8 mouse cellular contexts compared by ENCODE assay signal in the genomic region with DNA sequence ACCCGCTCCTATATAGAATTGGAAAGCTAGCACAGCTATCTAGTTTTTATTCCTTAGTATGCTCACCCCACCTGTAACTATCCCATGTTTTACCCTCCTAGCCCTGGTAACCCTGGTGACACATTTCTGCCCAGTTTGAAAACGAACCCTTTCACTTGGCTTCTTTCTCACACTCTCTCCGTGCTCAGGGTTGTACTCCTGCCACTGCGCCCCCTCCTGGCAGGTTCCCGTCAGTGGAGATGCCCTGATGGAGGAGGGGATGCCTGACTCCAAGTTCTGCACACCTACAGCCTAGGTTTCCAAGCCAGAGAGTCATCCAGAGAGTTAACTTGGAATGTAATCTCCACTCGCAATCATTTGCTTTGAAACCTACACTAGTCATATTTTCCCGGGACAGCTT. TPM values are rescaled to one million over a fixed set of nuclear protein-coding genes. Genes with fewer than 3 reads are reported as not detected.
A peak's percentile ranks its signal among the peaks of the same experiment; 100 is the strongest.
DNase-seq lines count a peak whose midpoint lies in the region; ATAC-seq and TF ChIP-seq lines count a peak whose summit lies in the region.

No protein-coding gene starts in this region.

- H3K36me3 ChIP-seq in intestine, postnatal 0 days (ENCODE audit: control insufficient read depth, insufficient read depth), result no peaks in the 10 kb centered on the region
- H3K36me3 ChIP-seq in intestine, embryonic 16.5 days (ENCODE audit: control insufficient read depth, insufficient read depth, low read length), result no peaks in the 10 kb centered on the region

- no peak for ATAC-seq in intestine, postnatal 0 days
- ATAC-seq in intestine, embryonic 16.5 days, result no peak

- no peaks in the 10 kb centered on the region for H3K27me3 ChIP-seq in intestine, postnatal 0 days (replicated peaks; ENCODE audit: control insufficient read depth, insufficient read depth, low read length)
- H3K27me3 ChIP-seq in intestine, embryonic 16.5 days (replicated peaks; ENCODE audit: control insufficient read depth, insufficient read depth, low read length), result no peaks in the 10 kb centered on the region

- TF ChIP-seq POLR2A in lung, adult 2 months (IDR thresholded peaks at IDR 0.05; ENCODE audit: borderline replicate concordance, extremely low read depth, low read depth, low read length), result no peak

- no peak overlapping the region for H3K4me3 ChIP-seq in intestine, postnatal 0 days (ENCODE audit: low read depth, low read length)
- H3K4me3 ChIP-seq in intestine, embryonic 16.5 days (ENCODE audit: low read length), result no peak overlapping the region
- no peak overlapping the region for H3K4me3 ChIP-seq in lung, adult 2 months (replicated peaks; ENCODE audit: extremely low read depth, low read depth, low read length)

- no peaks in the 10 kb centered on the region for H3K4me1 ChIP-seq in intestine, postnatal 0 days (replicated peaks; ENCODE audit: control insufficient read depth, insufficient read depth, low read length)
- no peaks in the 10 kb centered on the region for H3K4me1 ChIP-seq in intestine, embryonic 16.5 days (ENCODE audit: control insufficient read depth, insufficient read depth, low read length)
- H3K4me1 ChIP-seq in lung, adult 2 months (ENCODE audit: control insufficient read depth, insufficient read depth, low read length), result no peaks in the 10 kb centered on the region; the same call in 1 of the 2 replicates

- H3K9me3 ChIP-seq in intestine, postnatal 0 days (ENCODE audit: control insufficient read depth), result no peaks in the 10 kb centered on the region
- H3K9me3 ChIP-seq in intestine, embryonic 16.5 days (ENCODE audit: control insufficient read depth, low read length), result no peaks in the 10 kb centered on the region

- H3K4me2 ChIP-seq in intestine, postnatal 0 days (replicated peaks; ENCODE audit: low read depth), result no peak overlapping the region
- no peak overlapping the region for H3K4me2 ChIP-seq in intestine, embryonic 16.5 days (ENCODE audit: low read depth, low read length)

- no peak overlapping the region for H3K9ac ChIP-seq in intestine, postnatal 0 days (ENCODE audit: low read depth, low read length)
- H3K9ac ChIP-seq in intestine, embryonic 16.5 days (ENCODE audit: low read depth, low read length), result no peak overlapping the region

- 61% methylated on average over 7 of the region's 7 CpGs for WGBS in intestine, postnatal 0 days
- WGBS in intestine, embryonic 16.5 days, result 68% methylated on average over 7 of the region's 7 CpGs
- WGBS in lung, adult 2 months, result 68% methylated on average over 7 of the region's 7 CpGs

- intact Hi-C loops in gastrocnemius, postnatal 14 days (cut with DNase I; ENCODE audit: low total_unique reads), result no loop called here

- H3K27ac ChIP-seq in intestine, postnatal 0 days (ENCODE audit: low read depth, low read length), result no peak overlapping the region
- H3K27ac ChIP-seq in intestine, embryonic 16.5 days (ENCODE audit: low read length), result no peak overlapping the region

- peak; percentile 78 for DNase-seq in CD4-positive, CD25-positive, alpha-beta regulatory T cell, adult 2 months (ENCODE audit: low read depth, low spot score)
- DNase-seq in R1 (ENCODE audit: low read depth, low spot score), result peak; percentile 73
- no peak for DNase-seq in lung, adult 2 months
- DNase-seq in thymus, postnatal 0 days (ENCODE audit: low spot score), result peak; percentile 66
- no peak for DNase-seq in gastrocnemius, postnatal 14 days
- no peak for DNase-seq in kidney, adult 11 months

- peak; percentile 66 for TF ChIP-seq CTCF in intestine, postnatal 0 days (IDR thresholded peaks at IDR 0.05; ENCODE audit: low read depth)
- peak; percentile 53 for TF ChIP-seq CTCF in lung, adult 2 months (IDR thresholded peaks at IDR 0.05; ENCODE audit: insufficient read depth, low read length)

RNA-seq across cellular contexts. Expression of a gene that starts 7.3 kb away (rescaled TPM):
- polyA plus RNA-seq in intestine, postnatal 0 days (2015; fragmentation: Nextera tagmentation; extraction: Ambion mirVana), result 2.9 and 5.7 TPM in 2 replicates
- 6.8 and 8.0 TPM in 2 replicates for polyA plus RNA-seq in intestine, embryonic 16.5 days (2015; fragmentation: Nextera tagmentation; extraction: Ambion mirVana)
- 0.86 and 1.7 TPM in 2 replicates for polyA plus RNA-seq in lung, adult 2 months (2012; rRNA removed)
- polyA plus RNA-seq in thymus, postnatal 0 days (2015; fragmentation: Nextera tagmentation; extraction: Ambion mirVana), result 8.3 and 9.8 TPM in 2 replicates
- 1 to 10 TPM; 3.2 to 3.8 TPM for total RNA-seq in gastrocnemius, postnatal 14 days (2021)

Comparison
In these comparisons a context has a peak if more than half of its experiments do, and no peak if none do; other contexts are left out.
1. DNase-seq: peak in CD4-positive, CD25-positive, alpha-beta regulatory T cell, adult 2 months (single experiment), R1 (single experiment) and thymus, postnatal 0 days (single experiment); none in lung, adult 2 months (single experiment), gastrocnemius, postnatal 14 days (single experiment) and kidney, adult 11 months (single experiment).